Mouse (Mus musculus): ENCODE results near the gene Sinhcaf. TPM values are rescaled to one million over a fixed set of nuclear protein-coding genes. Genes with fewer than 3 reads are reported as not detected.

Gene Sinhcaf
- polyA plus RNA-seq (2014; fragmentation: Illumina TruSeq; extraction: RNeasy Lipid Tissue Mini Kit (QIAGEN cat#74804); ENCODE audit: low read depth, low replicate concordance), result 16.7 TPM

DNA sequence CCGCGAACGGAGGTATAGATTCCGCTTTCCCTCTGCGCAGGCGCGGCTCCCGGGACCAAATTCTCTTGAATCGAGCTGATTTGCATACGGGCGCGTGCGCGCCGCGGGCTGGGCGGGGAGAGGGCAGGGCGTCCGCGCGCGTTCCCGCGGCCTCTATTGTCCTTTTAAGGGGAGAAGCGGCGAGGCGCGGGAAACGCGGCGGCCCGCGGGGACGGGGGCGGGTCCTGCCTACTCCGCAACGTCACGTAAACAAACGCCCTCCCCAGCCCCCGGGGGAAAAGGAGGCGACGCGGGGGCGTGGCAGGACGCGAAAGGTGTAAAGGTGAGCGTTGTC, at the start of gene Sinhcaf:
Gene Sinhcaf, minus strand, starts transcription at position 59 of the 334 bp plus-strand sequence.

DNA sequence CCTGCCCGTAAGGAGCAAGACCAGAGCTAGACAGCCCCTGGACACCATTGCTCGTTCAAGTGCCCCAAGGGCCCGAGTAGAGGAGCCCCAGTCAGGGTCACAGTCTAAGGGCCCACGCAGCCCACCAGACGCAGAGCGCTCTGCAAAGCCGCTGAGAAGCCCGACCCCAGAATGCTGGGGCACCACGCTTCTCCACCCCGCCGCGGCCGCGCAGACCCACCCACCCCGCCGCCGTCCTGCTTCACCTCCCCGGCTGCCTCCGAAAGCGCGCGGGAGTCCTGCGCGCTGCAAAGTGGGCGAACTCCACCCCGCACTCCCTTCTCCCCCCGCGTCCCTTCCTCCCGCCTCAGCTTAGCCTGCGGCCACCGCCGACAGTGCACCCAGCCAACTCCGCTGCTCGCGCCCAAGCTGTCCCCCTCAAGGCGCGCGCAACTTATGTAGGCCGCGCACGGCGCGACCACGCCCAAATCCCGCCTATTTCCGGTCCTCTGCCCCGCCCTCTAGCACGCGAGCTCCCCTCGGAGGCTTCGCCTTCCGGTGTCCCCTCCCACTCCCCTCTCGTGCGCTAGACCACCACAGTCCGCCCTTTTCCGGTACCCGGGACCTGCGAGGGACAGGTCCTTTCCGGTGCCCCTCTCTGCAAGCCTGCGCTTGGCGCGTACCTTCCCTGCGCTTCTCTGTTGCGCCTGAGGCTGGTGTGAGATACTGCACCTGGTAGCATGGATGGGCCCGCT, 50.3 kb downstream of the Sinhcaf start, which contains the start of gene Caprin2:
Gene Caprin2, minus strand, starts transcription at position 465 of the 734 bp plus-strand sequence.

Other genes starting within 250 kb of the Sinhcaf start
- gene Ipo8, start 115.0 kb downstream of the Sinhcaf start, polyA plus RNA-seq (2014; fragmentation: Illumina TruSeq; extraction: RNeasy Lipid Tissue Mini Kit (QIAGEN cat#74804); ENCODE audit: low read depth, low replicate concordance), result 8.7 TPM
- gene Caprin2, start 50.2 kb downstream of the Sinhcaf start, polyA plus RNA-seq (2014; fragmentation: Illumina TruSeq; extraction: RNeasy Lipid Tissue Mini Kit (QIAGEN cat#74804); ENCODE audit: low read depth, low replicate concordance), result 38.6 TPM
- gene Dennd5b, start 155.2 kb upstream of the Sinhcaf start, polyA plus RNA-seq (2014; fragmentation: Illumina TruSeq; extraction: RNeasy Lipid Tissue Mini Kit (QIAGEN cat#74804); ENCODE audit: low read depth, low replicate concordance), result 28.1 TPM
- not detected for gene Gm10203, start 183.7 kb upstream of the Sinhcaf start, polyA plus RNA-seq (2014; fragmentation: Illumina TruSeq; extraction: RNeasy Lipid Tissue Mini Kit (QIAGEN cat#74804); ENCODE audit: low read depth, low replicate concordance)
- 27.6 TPM for gene Etfbkmt, start 193.4 kb upstream of the Sinhcaf start, polyA plus RNA-seq (2014; fragmentation: Illumina TruSeq; extraction: RNeasy Lipid Tissue Mini Kit (QIAGEN cat#74804); ENCODE audit: low read depth, low replicate concordance)
- 278 TPM for gene Amn1, start 242.2 kb upstream of the Sinhcaf start, polyA plus RNA-seq (2014; fragmentation: Illumina TruSeq; extraction: RNeasy Lipid Tissue Mini Kit (QIAGEN cat#74804); ENCODE audit: low read depth, low replicate concordance)

All from testis, adult 10 weeks (tissue).